Mouse (Mus musculus) cerebellum, postnatal 10 days (tissue): ENCODE measurements around the gene Gm4881.
A peak's percentile ranks its signal among the peaks of the same experiment; 100 is the strongest.

Source experiments
- DNase-seq, 2 experiments: peaks; one replicate each; pipeline ENCODE4 v3.0.0; 2021; ENCODE audit warnings: mixed read lengths in 2 of 2

Gm4881 gene

GRCm38 (mm10) chr7:24944257-24944950 is at the start of gene Gm4881:
Gene Gm4881, minus strand, starts transcription at chr7:24944494.
- DNase-seq: no peak

DNA sequence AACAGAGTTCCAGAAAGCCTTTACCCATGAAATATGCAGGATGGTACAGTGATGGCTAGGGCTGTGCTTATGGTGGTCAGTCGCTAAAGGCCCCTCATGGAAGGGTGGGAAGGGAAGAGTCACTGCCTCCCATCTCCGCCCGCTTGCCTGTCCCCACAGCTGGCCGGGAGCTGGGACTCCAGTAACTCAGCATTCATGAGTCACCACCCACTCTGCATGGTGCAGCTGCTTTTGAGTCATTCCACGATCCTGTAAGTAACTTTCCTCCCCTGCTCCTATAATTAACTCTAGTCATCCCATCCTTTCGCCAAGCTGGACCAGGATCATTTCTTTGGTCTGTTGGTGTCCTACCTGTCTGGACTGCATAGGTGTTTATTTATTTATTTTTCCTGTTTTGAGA is 48.8 kb upstream of the Gm4881 start:
- DNase-seq: no peak

DNA sequence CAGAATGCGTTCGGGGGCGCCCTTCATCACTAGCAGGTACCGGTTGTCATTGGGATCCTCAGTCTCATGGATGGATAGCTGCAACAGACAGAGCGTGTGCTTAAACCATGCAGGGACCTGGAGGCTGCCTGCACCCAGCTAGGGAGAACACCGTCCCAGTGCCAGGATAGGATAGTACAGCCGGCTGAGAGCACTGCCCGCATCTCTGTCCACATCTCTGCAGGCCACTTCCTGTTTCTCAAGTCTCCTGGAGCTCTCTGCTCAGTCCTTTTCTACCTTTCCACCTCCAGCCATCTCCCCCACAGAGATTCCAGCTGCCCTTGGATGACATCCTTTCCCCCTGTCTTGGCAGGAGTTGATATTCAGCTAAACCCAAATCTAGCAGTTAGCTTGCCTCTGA is 46.2 kb upstream of the Gm4881 start:
- no peak for DNase-seq

- no peak for DNase-seq
These were observed 43.6 kb upstream of the Gm4881 start for GRCm38 (mm10) chr7:24987941-24988340.

DNA sequence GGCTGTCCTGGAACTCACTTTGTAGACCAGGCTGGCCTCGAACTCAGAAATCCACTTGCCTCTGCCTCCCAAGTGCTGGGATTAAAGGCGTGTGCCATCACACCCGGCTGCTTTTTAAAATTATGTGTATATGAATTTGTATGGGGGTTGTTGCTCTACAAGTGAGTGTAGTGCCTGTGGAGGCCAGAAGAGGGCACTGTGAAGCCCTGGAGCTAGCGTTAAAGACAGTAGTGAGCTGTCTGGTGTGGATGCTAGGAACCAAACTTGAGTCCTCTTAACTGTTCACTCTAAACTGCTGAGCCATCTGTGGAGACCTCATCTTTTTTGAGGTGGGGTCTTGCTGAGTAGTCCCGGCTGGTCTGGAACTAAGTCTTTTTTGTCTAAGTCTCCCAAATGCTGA is 41.5 kb upstream of the Gm4881 start:
- DNase-seq: peak; percentile 56 to 67

GRCm38 (mm10) chr7:24984307-24984706 is 40.0 kb upstream of the Gm4881 start:
- DNase-seq: peak; percentile 53 to 59

GRCm38 (mm10) chr7:24983396-24983795 is 39.1 kb upstream of the Gm4881 start:
- no peak for DNase-seq

DNA sequence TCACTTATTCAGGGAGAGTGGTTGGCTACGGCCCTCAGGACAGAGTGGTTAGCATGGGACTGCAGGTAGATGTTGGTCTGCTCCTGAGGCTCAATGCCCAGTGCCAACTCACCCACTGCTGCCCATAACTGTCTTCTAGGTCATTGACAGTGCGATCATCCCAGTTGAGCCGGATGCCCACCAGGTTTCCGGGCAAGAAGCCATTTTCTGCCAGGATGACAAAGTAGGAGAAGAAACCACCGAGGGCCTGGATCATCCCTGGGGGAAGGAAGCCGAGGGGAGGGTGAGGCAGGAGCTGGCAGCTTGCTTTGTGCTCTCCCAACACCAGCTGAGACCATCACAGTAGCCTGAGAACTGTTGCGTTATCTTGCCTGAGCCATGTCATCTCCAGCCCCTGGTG is 36.1 kb upstream of the Gm4881 start:
- DNase-seq: peak; percentile 55

- no peak for DNase-seq
These were observed 34.5 kb upstream of the Gm4881 start for GRCm38 (mm10) chr7:24978781-24979180.

DNA sequence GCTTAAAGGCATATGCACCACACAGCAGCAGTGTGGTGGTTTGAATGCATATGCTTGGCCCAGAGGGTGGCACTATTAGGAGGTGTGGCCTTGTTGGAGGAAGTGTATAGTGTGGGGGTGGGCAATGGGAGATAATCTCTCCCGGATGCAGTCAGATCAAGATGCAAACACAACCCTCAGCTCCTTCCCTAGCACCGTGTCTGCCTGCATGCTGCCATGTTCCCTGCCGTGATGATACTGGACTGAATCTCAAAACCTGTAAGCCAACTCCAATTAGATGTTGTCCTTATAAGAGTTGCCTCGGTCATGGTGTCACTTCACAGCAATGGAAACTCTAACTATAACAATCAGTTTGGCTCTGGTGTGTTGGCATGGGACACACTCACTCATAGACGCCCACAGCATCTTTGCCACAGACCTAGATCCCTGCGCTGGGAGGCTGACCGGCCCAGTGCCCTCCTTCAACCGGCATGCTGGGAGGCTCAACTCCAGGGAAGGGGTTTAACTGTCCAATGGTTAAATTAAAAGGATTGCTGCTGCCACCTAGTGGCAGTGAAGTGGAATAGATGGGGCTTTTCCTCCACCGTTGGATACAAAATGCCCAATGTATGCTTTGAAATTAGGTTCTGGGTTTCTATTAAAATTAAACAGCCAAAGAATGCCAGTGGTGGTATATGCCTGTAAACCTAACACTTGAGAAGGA is 30.8 kb upstream of the Gm4881 start:
- DNase-seq: peak; percentile 70 to 77

DNA sequence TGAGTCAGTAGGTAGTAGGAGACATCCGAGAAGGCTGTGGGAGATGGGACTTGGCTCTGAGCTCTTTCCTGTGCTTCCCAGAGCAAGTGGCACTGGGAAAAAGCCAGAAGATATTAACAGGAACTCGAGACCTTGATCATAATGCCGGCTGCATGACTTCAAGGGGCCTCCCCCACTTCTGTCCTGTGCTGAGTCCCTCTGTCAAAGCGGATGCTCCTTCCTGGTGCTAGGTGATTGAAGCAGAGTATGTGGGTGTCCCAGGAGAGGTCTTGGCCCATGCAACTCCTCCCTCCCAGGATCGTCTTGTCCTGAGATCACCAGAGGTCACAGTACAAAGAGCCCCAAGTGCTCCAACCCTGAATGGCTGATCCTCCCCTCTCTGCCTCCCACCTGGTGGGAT is 29.6 kb upstream of the Gm4881 start:
- no peak for DNase-seq

DNA sequence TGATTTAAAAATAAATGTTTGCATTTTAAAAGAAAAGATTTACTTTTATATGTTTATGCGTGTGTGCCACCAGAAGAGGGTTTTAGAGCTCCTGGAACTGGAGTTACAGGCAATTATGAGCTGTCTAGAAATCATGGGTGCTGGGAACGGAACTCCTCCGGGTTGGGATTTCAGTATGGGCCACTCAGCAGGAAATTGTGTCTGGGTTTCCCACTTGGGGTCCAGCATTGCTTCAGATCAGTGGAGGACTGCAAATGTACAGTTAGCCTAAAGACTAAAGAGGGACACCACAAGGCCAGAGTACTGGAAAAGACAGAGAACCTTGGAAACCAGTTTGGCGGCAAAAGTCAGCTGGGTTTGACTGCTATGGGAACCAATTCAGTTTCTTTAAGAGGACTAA is 28.9 kb upstream of the Gm4881 start:
- no peak for DNase-seq

DNA sequence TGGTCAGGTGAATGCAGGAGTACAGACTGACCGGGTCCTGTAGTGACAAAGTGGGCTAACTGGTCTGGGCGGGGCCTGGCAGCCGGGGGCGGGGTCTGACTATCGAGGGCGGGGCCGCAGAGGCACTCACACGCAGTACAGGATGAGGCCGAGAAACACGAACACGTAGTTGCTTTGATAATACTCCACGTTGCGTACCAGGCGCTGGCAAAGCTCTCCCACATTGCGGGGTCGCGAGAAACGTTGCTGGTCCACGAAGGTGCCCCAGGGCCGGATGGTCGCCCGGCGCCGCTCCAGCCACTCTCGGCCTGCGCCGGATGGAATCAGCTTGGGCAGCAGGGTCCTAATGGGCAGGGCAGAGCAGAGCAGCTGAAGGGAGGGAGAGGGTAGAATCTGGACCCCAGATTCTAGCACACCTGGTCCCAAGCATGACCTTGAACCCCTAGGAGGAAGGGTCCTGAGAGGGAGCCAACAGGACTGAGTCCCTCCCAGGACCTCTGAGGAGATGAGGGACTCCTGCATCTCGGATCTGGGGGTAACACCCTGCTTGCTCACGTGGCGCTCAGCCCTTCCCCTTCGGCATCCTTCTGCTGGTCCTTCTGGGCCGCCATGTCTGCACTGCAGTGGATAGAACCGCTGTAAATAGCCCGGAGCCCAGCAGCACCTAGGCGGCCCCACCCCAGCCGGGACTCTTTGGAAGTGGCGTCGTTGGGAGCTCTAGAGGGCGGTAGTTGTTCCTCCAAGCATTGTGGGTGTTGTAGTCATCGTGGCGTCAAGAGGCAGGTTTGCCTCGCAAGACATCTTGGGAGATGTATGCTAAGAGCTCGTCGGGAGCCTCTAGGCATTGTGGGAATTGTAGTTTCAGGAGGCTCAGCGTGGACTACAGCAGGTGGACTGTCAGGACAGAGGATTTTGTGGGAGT is 27.9 kb upstream of the Gm4881 start, which contains the start of gene Rabac1:
Rabac1 (minus strand) TSS at position 783 of the 922 bp plus-strand sequence.
- DNase-seq: peak; percentile 91 to 93

DNA sequence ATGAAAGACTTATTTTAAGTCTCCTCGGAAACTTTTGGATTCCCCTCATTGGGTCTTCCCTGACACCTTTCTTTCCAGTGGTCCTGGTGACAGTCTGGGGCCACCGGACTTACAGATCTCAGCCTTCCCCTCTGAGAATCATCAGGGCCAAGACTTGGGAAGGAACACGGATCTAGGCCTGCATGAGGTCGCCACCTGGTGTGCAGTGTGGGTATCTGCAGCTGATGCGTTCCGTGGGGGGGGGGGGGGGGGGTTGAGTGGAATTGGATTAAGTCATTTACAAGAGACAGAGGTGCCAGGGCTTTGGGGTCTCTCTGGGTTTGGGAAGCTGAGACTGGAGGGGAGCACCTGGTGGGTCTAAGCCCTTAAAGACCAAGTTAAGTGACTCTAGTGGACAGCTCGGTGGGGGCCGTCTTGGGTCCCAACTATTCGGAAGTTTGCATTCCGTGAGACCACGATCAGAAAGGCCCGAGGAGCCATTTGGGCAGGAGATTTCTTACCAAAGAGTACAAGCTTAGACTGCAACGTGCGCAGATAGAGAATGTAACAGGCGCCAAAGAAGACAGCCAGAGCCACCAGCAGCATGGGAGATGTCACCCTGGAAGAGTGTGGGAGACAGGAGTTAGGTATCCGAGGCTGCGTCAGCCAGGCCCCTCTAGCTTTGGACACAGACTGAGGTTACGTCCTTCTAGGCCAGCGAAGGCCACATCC is 27.1 kb upstream of the Gm4881 start:
- DNase-seq: peak; percentile 81 to 82

DNA sequence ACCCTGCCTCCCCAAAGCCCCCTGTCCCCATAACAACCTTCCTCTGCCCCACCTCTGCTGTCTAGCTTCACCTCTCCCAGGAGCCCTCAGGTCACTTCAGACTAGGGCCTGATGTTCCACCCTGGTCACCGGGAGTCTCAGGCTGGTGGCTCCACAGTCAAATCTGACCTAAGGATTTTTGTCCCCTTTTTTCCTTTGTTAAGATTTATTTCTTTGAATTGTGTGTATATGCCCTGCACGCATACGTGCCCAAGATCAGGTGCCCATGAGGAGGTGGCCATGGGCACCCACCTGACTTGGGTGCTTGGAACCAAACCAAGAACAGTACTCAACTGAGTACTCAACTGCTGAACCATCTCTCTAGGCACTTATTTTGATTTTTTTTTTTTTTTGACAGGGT is 26.0 kb upstream of the Gm4881 start:
- no peak for DNase-seq

DNA sequence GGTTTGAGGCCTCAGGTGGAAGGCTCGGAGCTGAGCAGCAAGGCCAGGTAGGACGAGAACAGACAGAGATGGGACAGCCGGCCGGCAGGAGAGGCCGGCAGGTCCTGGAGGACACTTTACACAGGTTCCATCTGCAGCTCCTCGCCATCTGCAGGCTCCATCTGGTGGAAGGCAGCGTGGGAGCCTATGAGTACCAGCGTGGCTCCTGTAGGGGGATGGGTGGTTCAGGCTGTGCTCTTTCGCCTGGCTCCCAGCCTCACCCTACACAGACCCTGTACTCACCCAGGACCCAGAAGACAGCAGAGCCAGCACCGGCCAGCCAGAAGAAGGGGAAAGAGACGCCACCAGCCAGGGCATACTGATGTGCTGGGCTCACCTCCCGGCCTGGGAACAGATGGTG is 25.5 kb upstream of the Gm4881 start:
- peak; percentile 83 to 84 for DNase-seq

- DNase-seq: no peak
These were observed 24.2 kb upstream of the Gm4881 start for GRCm38 (mm10) chr7:24968463-24968862.

GRCm38 (mm10) chr7:24967966-24968365 is 23.7 kb upstream of the Gm4881 start:
- no peak for DNase-seq

GRCm38 (mm10) chr7:24964897-24965535 is 20.7 kb upstream of the Gm4881 start:
- DNase-seq: peak; percentile 92 to 96

GRCm38 (mm10) chr7:24964288-24964687 is 20.0 kb upstream of the Gm4881 start:
- DNase-seq: no peak

GRCm38 (mm10) chr7:24955226-24955625 is 10.9 kb upstream of the Gm4881 start:
- peak in 1 of 2 experiments; percentile 15 for DNase-seq

DNA sequence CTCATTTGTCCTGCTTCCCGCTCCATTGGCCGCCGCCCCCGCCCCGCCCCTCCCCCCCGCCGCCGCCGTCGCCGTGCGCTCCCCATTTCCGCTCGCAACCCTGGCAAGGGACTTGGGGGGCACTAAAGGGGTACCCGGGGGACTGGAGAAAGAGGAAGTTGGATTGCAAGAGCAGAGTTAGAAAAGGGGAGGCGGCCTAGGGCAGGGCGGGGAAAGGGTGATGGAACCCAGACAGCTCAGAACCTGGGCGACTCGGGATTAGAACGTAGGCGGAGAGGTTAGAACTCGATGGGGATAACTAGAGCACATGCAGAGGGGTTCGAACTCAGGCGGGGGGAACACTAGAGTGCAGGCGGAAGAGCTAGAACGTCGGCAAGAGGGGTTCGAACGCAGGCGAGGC is 10.2 kb upstream of the Gm4881 start:
- peak in 1 of 2 experiments; percentile 31 for DNase-seq
